Mouse (Mus musculus): ENCODE measurements around the gene Dnase1.

- TF ChIP-seq POLR2A (IDR thresholded peaks at IDR 0.05; ENCODE audit: control insufficient read depth, extremely low read depth, insufficient read depth, low read length, poor library complexity), result no peak
- TF ChIP-seq CTCF (IDR thresholded peaks at IDR 0.05; ENCODE audit: borderline replicate concordance, control insufficient read depth, extremely low read depth, insufficient read depth, low read length, poor library complexity), result no peak
These were observed 50.6 kb downstream of the Dnase1 start for GRCm38 (mm10) chr16:4087214-4087913.

Data from thymus, adult 2 months (tissue).